Mouse (Mus musculus) midbrain, postnatal 0 days (tissue): ENCODE measurements at regions not wholly inside any gene's neighbourhood (a gene's known extent, or its start where the extent isn't known, plus 50 kb on each side); places are given as distances from the start of the nearest gene placed in this dataset.

ENCODE experiments used
- ATAC-seq: fragments of 200-750 bp; cut with Nextera tagmentation; 2 replicates; pipeline ENCODE4 v1.8.0; 2017; ENCODE audit warnings: moderate number of reproducible peaks, mild to moderate bottlenecking, moderate TSS enrichment, moderate library complexity; ENCODE audit not compliant: low FRiP score
- DNase-seq: peaks from one replicate; pipeline ENCODE4 v3.0.0-alpha.2; 2015; ENCODE audit warnings: low spot score
- H3K27ac ChIP-seq: fragments of 300-500 bp; sonication (generic); 2 replicates; pipeline ENCODE4 v1.5.1; 2014; ENCODE audit warnings: low read depth, mild to moderate bottlenecking, low read length, mixed read lengths
- H3K27me3 ChIP-seq: fragments of 300-500 bp; sonication (generic); 2 replicates; pipeline ENCODE4 v1.6.1; 2014; ENCODE audit warnings: low read length, control low read depth, mixed read lengths; ENCODE audit not compliant: insufficient read depth
- H3K36me3 ChIP-seq: fragments of 300-500 bp; sonication (generic); 2 replicates; pipeline ENCODE4 v1.6.1; 2014; ENCODE audit warnings: low read length, control low read depth, mixed read lengths; ENCODE audit not compliant: insufficient read depth
- H3K4me1 ChIP-seq: fragments of 300-500 bp; sonication (generic); 2 replicates; pipeline ENCODE4 v1.6.1; 2014; ENCODE audit warnings: mild to moderate bottlenecking, control low read depth, antibody characterized with exemption, low read length, mixed read lengths; ENCODE audit not compliant: insufficient read depth
- H3K4me2 ChIP-seq: fragments of 300-500 bp; sonication (generic); 2 replicates; pipeline ENCODE4 v1.6.1; 2014; ENCODE audit warnings: low read depth, mild to moderate bottlenecking, low read length, mixed read lengths; ENCODE audit not compliant: poor library complexity, severe bottlenecking
- H3K4me3 ChIP-seq: fragments of 300-500 bp; sonication (generic); 2 replicates; pipeline ENCODE4 v1.5.1; 2014; ENCODE audit warnings: low read depth, mild to moderate bottlenecking, low read length, moderate library complexity
- H3K9ac ChIP-seq: fragments of 300-500 bp; sonication (generic); replicated peaks from 2 replicates; pipeline ENCODE4 v1.6.1; 2014; ENCODE audit warnings: mild to moderate bottlenecking, low read length, moderate library complexity, mixed read lengths; ENCODE audit not compliant: poor library complexity, severe bottlenecking
- H3K9me3 ChIP-seq: fragments of 300-500 bp; sonication (generic); 2 replicates; pipeline ENCODE4 v1.6.1; 2016; ENCODE audit warnings: low read length, control low read depth
- CTCF ChIP-seq: IDR thresholded peaks from 2 replicates; pipeline ENCODE4 v1.5.1; 2016; ENCODE audit warnings: antibody characterized with exemption, mild to moderate bottlenecking
- WGBS: fragments of 180-500 bp; shearing (Covaris S2); extraction: QIAGEN DNeasy Blood & Tissue Kit; methylation state at CpG from one replicate; pipeline ENCODE4 v1.1.7; 2014; 5-methylcytosine and 5-hydroxymethylcytosine counted together

- ATAC-seq (peak; percentile 49; the same call in 1 of the 2 replicates), DNase-seq (peak; percentile 62)
- WGBS: 47% methylated on average over 13 of the region's 13 CpGs
Measured at GRCm38 (mm10) chr2:166237554-166238269, 82.2 kb upstream of the Sulf2 start.

GRCm38 (mm10) chr2:166236102-166236501 lies 80.6 kb upstream of the Sulf2 start:
- ATAC-seq (no peak), DNase-seq (no peak)
- no peaks in the 10 kb centered on the region; the same call in 1 of the 2 replicates for H3K27me3 ChIP-seq
- no peak overlapping the region for H3K4me2 ChIP-seq
- TF ChIP-seq CTCF: no peak
- WGBS: 93% methylated on average over 5 of the region's 5 CpGs
- no peak overlapping the region for H3K9ac ChIP-seq
- no peak overlapping the region for H3K27ac ChIP-seq
- no peaks in the 10 kb centered on the region for H3K36me3 ChIP-seq
- H3K4me1 ChIP-seq: no peaks in the 10 kb centered on the region
- no peaks in the 10 kb centered on the region for H3K9me3 ChIP-seq
- no peak overlapping the region for H3K4me3 ChIP-seq

More at GRCm38 (mm10) chr2:166237554-166238269, 82.2 kb upstream of the Sulf2 start:
- no peaks in the 10 kb centered on the region for H3K4me1 ChIP-seq
- TF ChIP-seq CTCF: no peak
- H3K4me3 ChIP-seq: no peak overlapping the region
- no peaks in the 10 kb centered on the region; the same call in 1 of the 2 replicates for H3K27me3 ChIP-seq
- H3K27ac ChIP-seq: no peak overlapping the region
- no peaks in the 10 kb centered on the region for H3K9me3 ChIP-seq
- H3K9ac ChIP-seq: no peak overlapping the region
- H3K4me2 ChIP-seq: no peak overlapping the region
- H3K36me3 ChIP-seq: no peaks in the 10 kb centered on the region

- no peak overlapping the region for H3K4me2 ChIP-seq
- 82% methylated on average over 7 of the region's 7 CpGs for WGBS
- no peak overlapping the region for H3K27ac ChIP-seq
- peaks cover 4% of the 10 kb centered on the region; the same call in 1 of the 2 replicates for H3K27me3 ChIP-seq
- H3K36me3 ChIP-seq: no peaks in the 10 kb centered on the region
- no peaks in the 10 kb centered on the region for H3K4me1 ChIP-seq
- TF ChIP-seq CTCF: no peak
- no peak for DNase-seq
- H3K4me3 ChIP-seq: no peak overlapping the region
- ATAC-seq: no peak
- no peak overlapping the region for H3K9ac ChIP-seq
- H3K9me3 ChIP-seq: no peaks in the 10 kb centered on the region
Measured at GRCm38 (mm10) chr2:166234579-166235212, 79.2 kb upstream of the Sulf2 start.

- no peaks in the 10 kb centered on the region for H3K36me3 ChIP-seq
- DNase-seq (no peak), ATAC-seq (no peak)
- no peak overlapping the region for H3K4me3 ChIP-seq
- H3K27me3 ChIP-seq: peaks cover 4% of the 10 kb centered on the region; the same call in 1 of the 2 replicates
- no peak for TF ChIP-seq CTCF
- H3K27ac ChIP-seq: no peak overlapping the region
- 76% methylated on average over 1 of the region's 1 CpGs for WGBS
- H3K4me2 ChIP-seq: no peak overlapping the region
- no peak overlapping the region for H3K9ac ChIP-seq
- H3K4me1 ChIP-seq: no peaks in the 10 kb centered on the region
- no peaks in the 10 kb centered on the region for H3K9me3 ChIP-seq
Measured at GRCm38 (mm10) chr2:166233246-166233645, 77.8 kb upstream of the Sulf2 start.

GRCm38 (mm10) chr2:166232376-166232775 lies 76.9 kb upstream of the Sulf2 start:
- peaks cover 4% of the 10 kb centered on the region; the same call in 1 of the 2 replicates for H3K27me3 ChIP-seq
- no peaks in the 10 kb centered on the region for H3K36me3 ChIP-seq
- no peak for DNase-seq
- H3K4me2 ChIP-seq: no peak overlapping the region
- no peaks in the 10 kb centered on the region for H3K4me1 ChIP-seq
- WGBS: 67% methylated on average over 3 of the region's 3 CpGs
- no peaks in the 10 kb centered on the region for H3K9me3 ChIP-seq
- no peak for TF ChIP-seq CTCF
- no peak for ATAC-seq
- no peak overlapping the region for H3K9ac ChIP-seq
- no peak overlapping the region for H3K27ac ChIP-seq
- H3K4me3 ChIP-seq: no peak overlapping the region

GRCm38 (mm10) chr2:166230617-166231016 lies 75.2 kb upstream of the Sulf2 start:
- ATAC-seq (no peak), DNase-seq (no peak)
- 83% methylated on average over 6 of the region's 6 CpGs for WGBS
- Histone ChIP-seq H3K4me3 (no peak overlapping the region), H3K9me3 (no peaks in the 10 kb centered on the region), H3K36me3 (no peaks in the 10 kb centered on the region), H3K4me2 (no peak overlapping the region), H3K4me1 (no peaks in the 10 kb centered on the region), H3K27ac (no peak overlapping the region), H3K9ac (no peak overlapping the region), H3K27me3 (peaks cover 4% of the 10 kb centered on the region; the same call in 1 of the 2 replicates)
- no peak for TF ChIP-seq CTCF
